Mouse (Mus musculus) lung, postnatal 14 days (tissue): Measurements from ENCODE around the gene Olfr544.

Experiments
- DNase-seq: peaks from one replicate; pipeline ENCODE4 v3.0.0; 2021

The Olfr544 gene

DNA sequence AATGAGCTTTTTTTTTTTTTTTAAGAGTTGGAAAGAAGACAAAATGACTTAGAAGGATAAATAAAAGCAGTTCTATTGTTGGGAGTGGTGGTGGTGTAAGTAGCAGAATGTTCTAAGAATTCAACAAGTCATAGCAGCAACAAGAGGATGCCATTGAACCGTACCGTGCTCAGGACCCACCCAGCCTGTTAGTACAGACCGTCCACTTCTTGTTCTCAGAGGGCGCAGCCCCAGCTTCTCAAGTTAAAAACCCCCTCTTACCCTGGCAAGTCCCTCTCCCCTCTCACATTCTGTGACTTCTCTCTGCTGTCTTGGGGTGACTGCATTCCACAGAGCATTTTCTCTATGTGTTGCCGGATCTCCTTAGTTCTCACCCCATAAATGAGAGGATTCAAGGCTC lies 11.5 kb downstream of the Olfr544 start:
- no peak for DNase-seq

DNA sequence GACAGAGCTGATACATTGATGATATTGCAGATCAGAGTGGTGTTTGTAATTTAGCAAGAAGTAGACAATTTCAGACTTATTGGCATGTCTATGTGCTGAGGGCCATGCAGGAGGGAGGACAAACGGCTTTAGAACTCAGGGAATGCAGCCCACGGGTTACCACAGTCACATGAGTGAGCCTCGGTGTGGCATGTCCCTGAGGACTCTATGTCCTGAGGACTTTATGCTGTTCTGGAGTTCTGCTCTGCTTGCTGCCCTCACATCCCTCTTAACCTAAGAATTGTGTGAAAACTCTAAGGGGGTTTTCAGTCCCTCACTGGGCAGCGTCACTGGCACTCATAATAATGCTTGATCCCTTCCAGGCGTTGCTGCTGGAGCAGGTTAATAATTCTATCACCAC lies 15.4 kb downstream of the Olfr544 start:
- DNase-seq: no peak

DNA sequence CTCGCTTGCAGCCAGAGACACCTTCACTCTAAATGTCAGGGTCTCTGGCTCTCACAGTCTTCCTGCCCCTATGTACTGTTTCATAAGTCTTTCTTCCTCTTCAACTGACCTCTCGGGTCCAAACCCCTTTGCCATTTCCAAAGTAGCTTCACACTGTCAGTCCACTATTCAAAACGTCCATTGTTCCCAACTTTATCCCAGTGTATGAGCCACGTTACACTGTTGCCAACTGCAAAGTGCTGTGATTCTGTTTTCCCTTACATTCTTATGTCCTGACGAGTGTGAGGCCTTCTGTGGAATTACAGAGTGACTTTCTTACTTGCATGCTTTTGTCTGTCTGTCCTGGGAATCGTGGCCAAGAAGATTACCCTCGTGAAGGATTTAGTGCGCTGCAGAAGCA lies 20.5 kb downstream of the Olfr544 start:
- DNase-seq: no peak

DNA sequence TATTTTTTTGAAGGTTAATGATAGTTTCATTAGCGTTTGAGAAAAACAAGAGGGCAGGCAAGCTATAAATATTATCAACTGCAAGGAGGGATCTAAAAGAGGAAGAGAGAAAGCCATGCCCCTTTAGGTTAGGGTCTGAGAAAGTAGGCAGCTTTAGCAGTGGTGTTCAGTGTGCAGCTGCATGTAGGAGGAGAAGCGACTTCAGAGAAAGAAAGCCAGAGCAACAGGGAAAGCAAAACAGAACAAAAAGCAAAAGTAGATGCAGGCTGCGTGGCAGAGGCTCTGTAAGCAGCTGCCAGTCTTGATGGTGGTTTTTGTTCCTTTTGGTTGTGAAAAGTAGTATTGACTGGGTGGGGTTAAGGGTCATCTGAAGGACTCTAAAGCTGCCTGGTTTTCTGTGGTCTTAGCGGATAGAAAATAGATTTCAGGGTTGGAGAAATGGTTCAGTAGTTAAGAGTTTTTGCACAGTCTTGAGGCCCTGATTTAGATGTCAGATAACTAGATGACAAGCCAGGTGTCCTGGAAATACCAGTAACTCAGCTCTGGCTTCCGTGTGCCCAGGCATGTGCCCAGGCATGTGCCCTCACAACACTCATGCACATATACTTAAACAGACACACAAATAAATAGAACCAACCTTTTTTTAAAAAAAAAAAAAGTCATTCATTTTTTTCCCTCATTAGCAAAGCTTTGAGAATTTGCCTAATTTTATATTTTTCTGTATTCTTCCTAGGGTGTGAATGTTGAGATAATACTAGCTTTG lies 29.3 kb downstream of the Olfr544 start:
- DNase-seq: no peak

DNA sequence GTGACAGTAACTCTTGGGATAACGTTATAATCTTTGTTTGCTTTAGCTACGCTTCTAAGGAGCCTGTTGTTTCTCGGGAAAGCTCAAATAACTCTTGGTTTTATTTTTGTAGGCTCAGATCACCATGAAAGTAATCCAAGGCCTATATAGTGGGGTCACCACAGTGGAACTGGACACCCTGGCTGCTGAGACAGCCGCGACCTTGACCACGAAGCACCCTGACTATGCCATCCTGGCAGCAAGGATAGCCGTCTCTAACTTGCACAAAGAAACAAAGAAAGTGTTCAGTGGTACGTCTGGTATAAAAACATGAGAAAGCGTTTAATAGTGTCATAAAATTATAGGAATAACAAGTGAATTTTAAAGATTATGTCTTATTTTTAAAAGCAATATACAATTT lies 41.7 kb downstream of the Olfr544 start:
- no peak for DNase-seq

DNA sequence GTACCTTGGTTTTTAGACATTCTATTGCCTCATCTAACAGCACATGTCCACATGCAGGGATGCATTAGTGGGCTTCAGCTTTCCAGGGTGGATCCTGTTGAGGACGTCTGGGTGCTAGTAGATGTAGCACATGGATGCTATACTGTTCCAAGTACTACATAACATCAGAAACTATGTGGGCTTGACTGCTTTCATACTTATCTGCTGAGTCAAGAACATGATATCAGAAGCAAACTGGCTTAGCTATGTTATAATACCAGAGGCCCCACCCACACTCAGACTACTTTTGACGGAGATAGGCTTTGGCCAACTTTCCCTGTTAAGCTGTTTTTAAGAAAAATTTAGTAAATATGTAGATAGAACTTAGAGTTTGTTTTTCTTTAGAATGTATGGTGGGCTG lies 43.8 kb downstream of the Olfr544 start:
- DNase-seq: no peak

DNA sequence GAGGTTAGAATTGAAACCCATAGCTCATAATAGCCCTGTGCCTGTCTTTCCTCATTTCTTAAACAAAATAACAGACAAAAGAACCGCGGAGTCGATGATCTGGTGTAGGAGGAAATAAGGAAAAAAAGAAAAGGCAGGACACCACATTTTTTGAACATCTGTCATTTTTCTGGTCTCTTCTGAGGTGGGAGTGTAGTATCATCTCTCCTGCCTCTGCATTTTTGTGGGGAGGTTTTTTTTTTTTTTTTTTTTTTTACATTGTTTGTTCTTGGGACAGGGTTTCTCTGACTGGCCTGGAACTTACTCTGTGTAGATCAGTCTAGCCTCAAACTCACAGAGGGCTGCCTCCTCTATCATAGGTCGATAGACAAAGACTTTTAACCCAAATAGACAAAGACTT lies 45.7 kb downstream of the Olfr544 start:
- no peak for DNase-seq

DNA sequence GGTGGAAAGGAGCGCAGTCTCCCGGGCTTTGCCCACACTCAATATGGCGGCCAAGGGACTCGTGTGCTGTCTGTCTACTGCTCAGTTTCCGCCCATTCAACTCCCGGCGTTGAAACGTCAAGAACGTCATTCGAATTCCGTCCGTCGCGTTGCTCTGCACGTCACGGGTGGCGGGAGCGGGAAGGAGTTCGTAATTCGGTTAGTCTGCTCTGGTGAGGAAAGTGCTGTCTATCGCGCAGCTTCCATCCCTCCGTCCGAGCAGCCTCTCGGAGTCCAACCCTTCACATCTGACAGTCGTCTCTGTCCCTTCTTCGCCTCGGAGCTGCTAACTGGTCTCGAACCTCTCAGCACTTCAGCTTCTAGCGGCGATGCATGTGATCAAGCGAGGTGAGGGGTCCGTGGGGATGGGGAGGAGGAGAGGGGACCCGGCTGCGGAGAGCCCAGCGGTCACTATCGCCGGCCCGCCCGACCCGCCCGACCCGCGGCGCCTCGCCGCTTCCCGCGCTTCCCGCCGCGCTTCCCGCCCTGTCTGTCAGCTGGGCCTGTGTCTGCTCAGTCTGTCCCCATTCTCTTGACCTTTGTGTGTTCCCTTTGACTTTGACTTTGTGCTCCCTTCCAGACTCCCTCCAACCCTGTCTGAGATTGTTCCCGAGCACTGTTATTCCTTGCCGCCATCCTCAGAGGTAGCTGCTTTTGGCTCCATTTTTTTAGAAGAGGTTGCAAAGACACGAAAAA lies 46.3 kb downstream of the Olfr544 start, which contains the start of gene Rrm1:
Rrm1 (plus strand) TSS at position 39 of the 735 bp plus-strand sequence.
- DNase-seq: peak; percentile 93

DNA sequence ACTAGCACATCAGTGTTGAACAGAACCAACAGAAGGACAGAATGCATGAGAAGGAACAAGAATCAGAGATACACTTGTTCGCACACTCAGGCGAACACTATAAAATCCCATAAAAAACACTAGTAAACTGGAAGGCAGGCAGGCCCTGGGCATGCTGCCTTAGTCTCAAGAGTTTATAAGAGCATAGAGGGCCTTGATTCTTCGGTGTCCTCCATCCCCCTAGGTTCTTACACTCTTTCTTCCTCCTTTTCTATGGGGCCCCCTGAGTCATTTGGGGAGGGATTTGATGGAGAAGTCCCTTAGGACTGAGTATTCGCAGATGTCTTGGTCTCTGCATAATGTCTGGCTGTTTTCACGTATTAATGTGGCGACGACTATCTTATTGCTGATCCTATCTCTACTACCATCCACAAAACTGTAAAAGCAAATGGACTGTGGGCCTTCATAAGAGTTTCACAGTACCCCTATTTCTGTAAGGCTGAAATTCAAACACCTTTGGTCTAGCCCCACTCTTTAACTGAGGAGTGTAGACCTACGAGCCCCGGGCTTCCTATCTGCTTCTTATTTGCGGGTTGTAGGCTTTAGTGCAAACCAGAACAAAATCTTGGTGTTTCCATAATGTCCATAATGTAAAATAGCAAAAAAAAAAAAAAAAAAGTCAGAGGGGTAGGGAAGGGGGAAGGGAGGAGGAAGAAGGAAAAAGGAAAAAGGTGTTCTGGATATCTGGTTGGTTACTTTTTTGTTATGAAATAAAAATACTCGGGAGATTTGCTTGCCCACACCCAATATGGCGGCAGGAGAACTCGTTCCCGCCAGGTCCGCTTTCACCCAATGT lies 47.1 kb downstream of the Olfr544 start:
- DNase-seq: no peak

DNA sequence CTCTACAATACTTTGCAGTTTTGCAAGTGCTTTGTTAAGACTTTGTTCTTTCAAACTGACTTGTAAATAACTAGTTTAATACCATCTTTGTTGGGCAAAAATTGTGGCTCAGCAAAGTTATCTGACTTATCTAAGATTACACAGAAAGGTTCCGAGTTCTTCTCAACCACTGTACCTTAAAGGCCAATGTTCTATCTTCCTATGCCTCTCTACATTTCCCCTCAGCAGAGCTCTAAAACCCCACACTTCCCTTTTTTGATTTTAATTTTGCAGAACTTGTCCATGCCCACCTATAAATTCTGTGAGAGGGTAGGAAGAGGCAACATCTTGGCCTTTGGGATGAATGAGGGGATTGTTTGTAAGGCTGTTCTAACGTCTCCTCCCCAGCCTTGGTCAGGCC lies 53.8 kb downstream of the Olfr544 start:
- no peak for DNase-seq
